Mouse (Mus musculus) brain, embryonic 14.5 days (tissue): Measurements from ENCODE around the gene AY358078.

Experiments used
- CTCF ChIP-seq: fragments of 200-500 bp; IDR thresholded peaks from 2 replicates; pipeline ENCODE4 v1.5.1; 2012; ENCODE audit warnings: inconsistent platforms, mild to moderate bottlenecking, moderate library complexity, borderline replicate concordance; ENCODE audit not compliant: insufficient read depth, insufficient read length; ENCODE audit errors: extremely low read depth
- POLR2A ChIP-seq: fragments of 200-500 bp; IDR thresholded peaks from 2 replicates; pipeline ENCODE4 v1.6.1; 2012; ENCODE audit warnings: mild to moderate bottlenecking, inconsistent platforms, borderline replicate concordance; ENCODE audit not compliant: poor library complexity, insufficient read depth, insufficient read length, severe bottlenecking; ENCODE audit errors: extremely low read depth

DNA sequence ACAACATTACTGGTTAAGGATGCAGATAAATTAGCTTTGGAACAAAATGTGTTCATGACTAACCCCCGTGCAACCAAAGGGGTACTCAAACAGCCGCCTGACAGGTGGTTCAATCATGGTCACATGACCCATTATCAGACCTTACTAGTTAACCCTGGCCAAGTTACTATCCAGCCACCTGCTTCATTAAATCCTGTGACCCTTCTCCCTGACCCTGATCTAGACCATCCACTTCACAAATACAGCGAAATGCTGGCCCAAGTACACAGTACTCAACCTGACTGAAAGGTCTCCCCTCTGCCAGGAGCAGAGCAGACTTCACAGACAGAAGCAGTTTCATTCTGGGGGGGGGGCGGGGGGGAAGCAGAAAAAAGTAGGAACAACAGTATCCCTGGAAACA, 13.5 kb upstream of the AY358078 start:
- TF ChIP-seq CTCF, result no peak
- TF ChIP-seq POLR2A, result no peak
